Mouse (Mus musculus) lung, postnatal 25 days (tissue): ENCODE measurements around the gene Rwdd2a.
A peak's percentile ranks its signal among the peaks of the same experiment; 100 is the strongest.

Source experiments
- DNase-seq: peaks from one replicate; pipeline ENCODE4 v3.0.0; 2022; ENCODE audit warnings: low spot score

Rwdd2a gene

GRCm38 (mm10) chr9:86571540-86572135 is at the start of gene Rwdd2a, which contains the start of gene Pgm3:
Rwdd2a (plus strand) TSS chr9:86571991.
Pgm3 (minus strand) TSS chr9:86571842.
- peak; percentile 95 for DNase-seq

GRCm38 (mm10) chr9:86522335-86522734 is 49.5 kb upstream of the Rwdd2a start:
- no peak for DNase-seq

- no peak for DNase-seq
Measured at GRCm38 (mm10) chr9:86525600-86525999, 46.2 kb upstream of the Rwdd2a start.

- no peak for DNase-seq
Measured at GRCm38 (mm10) chr9:86534071-86534470, 37.7 kb upstream of the Rwdd2a start.

GRCm38 (mm10) chr9:86543451-86543850 is 28.3 kb upstream of the Rwdd2a start:
- no peak for DNase-seq

GRCm38 (mm10) chr9:86544559-86544958 is 27.2 kb upstream of the Rwdd2a start:
- no peak for DNase-seq

GRCm38 (mm10) chr9:86549637-86550162 is 22.1 kb upstream of the Rwdd2a start:
- DNase-seq, result no peak

GRCm38 (mm10) chr9:86550717-86551116 is 21.1 kb upstream of the Rwdd2a start:
- no peak for DNase-seq

GRCm38 (mm10) chr9:86553886-86554285 is 17.9 kb upstream of the Rwdd2a start:
- DNase-seq, result no peak

- no peak for DNase-seq
Measured at GRCm38 (mm10) chr9:86554641-86555040, 17.1 kb upstream of the Rwdd2a start.

GRCm38 (mm10) chr9:86560543-86560942 is 11.2 kb upstream of the Rwdd2a start:
- DNase-seq, result peak; percentile 28

GRCm38 (mm10) chr9:86569314-86569910 is 2.4 kb upstream of the Rwdd2a start:
- no peak for DNase-seq

- DNase-seq, result no peak
Measured at GRCm38 (mm10) chr9:86570261-86570890, 1.4 kb upstream of the Rwdd2a start.

GRCm38 (mm10) chr9:86570946-86571345 is 845 bp upstream of the Rwdd2a start:
- DNase-seq, result peak; percentile 14

- DNase-seq, result no peak
Measured at GRCm38 (mm10) chr9:86572196-86572595, 405 bp downstream of the Rwdd2a start.

GRCm38 (mm10) chr9:86572636-86573291 is 973 bp downstream of the Rwdd2a start:
- DNase-seq, result peak; percentile 82

- no peak for DNase-seq
Measured at GRCm38 (mm10) chr9:86573616-86574303, 2.0 kb downstream of the Rwdd2a start.

GRCm38 (mm10) chr9:86575178-86575577 is 3.4 kb downstream of the Rwdd2a start:
- DNase-seq, result no peak

GRCm38 (mm10) chr9:86579657-86580056 is 7.9 kb downstream of the Rwdd2a start:
- DNase-seq, result no peak

- peak; percentile 72 for DNase-seq
Measured at GRCm38 (mm10) chr9:86583740-86584139, 11.9 kb downstream of the Rwdd2a start.

GRCm38 (mm10) chr9:86587019-86587795 is 15.4 kb downstream of the Rwdd2a start:
- no peak for DNase-seq
